Mouse (Mus musculus) CH12.LX (cell line): ENCODE measurements around the gene Pfdn6. TPM values are rescaled to one million over a fixed set of nuclear protein-coding genes. Genes with fewer than 3 reads are reported as not detected.

Experiments used
- DNase-seq: peaks from one replicate; pipeline ENCODE4 v3.0.0-alpha.2; 2013; ENCODE audit errors: extremely low read depth
- H3K27ac ChIP-seq: 2 replicates; pipeline ENCODE4 v1.5.1; 2012; ENCODE audit warnings: low read depth, mild to moderate bottlenecking, control low read depth, moderate library complexity; ENCODE audit not compliant: insufficient read depth
- H3K27me3 ChIP-seq: replicated peaks from 2 replicates; pipeline ENCODE3; 2012; ENCODE audit warnings: inconsistent platforms
- H3K36me3 ChIP-seq, 2 experiments: replicated peaks in 1 of 2; 2 replicates each; pipeline versions ENCODE3 to v1.6.1; 2012; ENCODE audit warnings: inconsistent platforms in 1 of 2, low read length in 1 of 2, mild to moderate bottlenecking in 1 of 2, mixed read lengths in 1 of 2, moderate library complexity in 1 of 2; ENCODE audit not compliant: control insufficient read depth in 1 of 2, insufficient read depth in 1 of 2
- H3K4me1 ChIP-seq, 2 experiments: 2 replicates each; pipeline ENCODE4 v1.6.1; 2012; ENCODE audit warnings: inconsistent platforms in 1 of 2, moderate library complexity in 1 of 2; ENCODE audit not compliant: insufficient read depth in 2 of 2, control insufficient read depth in 1 of 2
- H3K4me2 ChIP-seq: 2 replicates; pipeline ENCODE4 v1.6.1; 2012; ENCODE audit warnings: low read depth, mild to moderate bottlenecking, control low read depth; ENCODE audit not compliant: poor library complexity, insufficient read depth, severe bottlenecking
- H3K4me3 ChIP-seq, 3 experiments: fragments of 150-350 bp in 1 of 3; sonication (generic) in 1 of 3; replicated peaks in 1 of 3; 2 replicates each; pipeline versions ENCODE3 to v1.5.1; 2011 to 2012; ENCODE audit warnings: low read depth in 2 of 3, low read length in 2 of 3, mild to moderate bottlenecking in 2 of 3, moderate library complexity in 2 of 3, control low read depth in 1 of 3, improper control_type of control experiment in 1 of 3, inconsistent platforms in 1 of 3, mixed read lengths in 1 of 3; ENCODE audit not compliant: poor library complexity in 1 of 3
- H3K79me2 ChIP-seq: replicated peaks from 2 replicates; pipeline ENCODE4 v1.6.1; 2012; ENCODE audit warnings: mild to moderate bottlenecking, moderate library complexity; ENCODE audit not compliant: control insufficient read depth, poor library complexity, insufficient read depth, severe bottlenecking; ENCODE audit errors: extremely low read depth
- H3K9ac ChIP-seq: 2 replicates; pipeline ENCODE4 v1.6.1; 2012; ENCODE audit warnings: low read depth, mild to moderate bottlenecking, control low read depth, moderate library complexity; ENCODE audit not compliant: insufficient read depth
- H3K9me3 ChIP-seq: replicated peaks from 2 replicates; pipeline ENCODE3; 2012; ENCODE audit warnings: low read length, inconsistent platforms, mixed read lengths
- BHLHE40 ChIP-seq: IDR thresholded peaks from 2 replicates; pipeline ENCODE4 v1.6.1; 2011; ENCODE audit warnings: mild to moderate bottlenecking, low read depth, low read length, improper control_type of control experiment
- CHD2 ChIP-seq: IDR thresholded peaks from 2 replicates; pipeline ENCODE4 v1.6.1; 2011; ENCODE audit warnings: low read length, improper control_type of control experiment
- CTCF ChIP-seq, 2 experiments: IDR thresholded peaks in 1 of 2; conservative IDR thresholded peaks in 1 of 2; 2 replicates each; pipeline ENCODE4 v1.5.1; 2011 to 2012; ENCODE audit warnings: low read depth in 2 of 2, low read length in 2 of 2, improper control_type of control experiment in 1 of 2, inconsistent platforms in 1 of 2, mild to moderate bottlenecking in 1 of 2, moderate library complexity in 1 of 2
- E2F4 ChIP-seq: IDR thresholded peaks from 2 replicates; pipeline ENCODE4 v1.6.1; 2011; ENCODE audit warnings: low read depth, low read length, improper control_type of control experiment; ENCODE audit not compliant: insufficient replicate concordance
- ELF1 ChIP-seq: IDR thresholded peaks from 2 replicates; pipeline ENCODE4 v1.6.1; 2014; ENCODE audit warnings: low read depth, mild to moderate bottlenecking, inconsistent platforms, low read length, improper control_type of control experiment
- ETS1 ChIP-seq: conservative IDR thresholded peaks from 2 replicates; pipeline ENCODE4 v1.6.1; 2012; ENCODE audit warnings: low read depth, mild to moderate bottlenecking, inconsistent platforms, low read length, improper control_type of control experiment, moderate library complexity
- GABPA ChIP-seq: IDR thresholded peaks from 2 replicates; pipeline ENCODE4 v1.6.1; 2012; ENCODE audit warnings: low read depth, low read length, improper control_type of control experiment, inconsistent platforms; ENCODE audit not compliant: insufficient replicate concordance
- IRF4 ChIP-seq: IDR thresholded peaks from 2 replicates; pipeline ENCODE4 v1.6.1; 2014; ENCODE audit warnings: low read depth, mild to moderate bottlenecking, inconsistent platforms, low read length, improper control_type of control experiment
- JUN ChIP-seq: IDR thresholded peaks from 2 replicates; pipeline ENCODE4 v1.6.1; 2011; ENCODE audit warnings: low read depth, mild to moderate bottlenecking, low read length, improper control_type of control experiment, moderate library complexity; ENCODE audit not compliant: insufficient read depth
- JUND ChIP-seq: conservative IDR thresholded peaks from 2 replicates; pipeline ENCODE4 v1.6.1; 2011; ENCODE audit warnings: low read depth, low read length, improper control_type of control experiment
- MAX ChIP-seq: IDR thresholded peaks from 2 replicates; pipeline ENCODE4 v1.6.1; 2011; ENCODE audit warnings: low read length, improper control_type of control experiment
- MAZ ChIP-seq: IDR thresholded peaks from 2 replicates; pipeline ENCODE4 v1.6.1; 2012; ENCODE audit warnings: low read depth, mild to moderate bottlenecking, inconsistent platforms, low read length, improper control_type of control experiment, moderate library complexity
- MEF2A ChIP-seq: IDR thresholded peaks from 2 replicates; pipeline ENCODE4 v1.6.1; 2014; ENCODE audit warnings: low read depth, mild to moderate bottlenecking, inconsistent platforms, low read length, improper control_type of control experiment, borderline replicate concordance
- MYC ChIP-seq: IDR thresholded peaks from 2 replicates; pipeline ENCODE4 v1.6.1; 2011; ENCODE audit warnings: low read depth, mild to moderate bottlenecking, improper control_type of control experiment, low read length
- NRF1 ChIP-seq: IDR thresholded peaks from 2 replicates; pipeline ENCODE4 v1.6.1; 2014; ENCODE audit warnings: low read depth, mild to moderate bottlenecking, inconsistent platforms, low read length, improper control_type of control experiment, moderate library complexity
- PAX5 ChIP-seq: IDR thresholded peaks from 2 replicates; pipeline ENCODE4 v1.6.1; 2012; ENCODE audit warnings: low read length, inconsistent platforms, mixed read lengths
- POLR2A ChIP-seq: IDR thresholded peaks from 2 replicates; pipeline ENCODE4 v1.6.1; 2011; ENCODE audit warnings: low read depth, mild to moderate bottlenecking, improper control_type of control experiment, low read length
- POLR2AphosphoS2 ChIP-seq: IDR thresholded peaks from 2 replicates; pipeline ENCODE4 v1.6.1; 2011; ENCODE audit warnings: low read depth, low read length, improper control_type of control experiment
- RAD21 ChIP-seq: IDR thresholded peaks from 2 replicates; pipeline ENCODE4 v1.6.1; 2011; ENCODE audit warnings: low read depth, mild to moderate bottlenecking, low read length, improper control_type of control experiment, moderate library complexity
- RCOR1 ChIP-seq: conservative IDR thresholded peaks from 2 replicates; pipeline ENCODE4 v1.6.1; 2012; ENCODE audit warnings: low read depth, mild to moderate bottlenecking, inconsistent platforms, low read length, improper control_type of control experiment
- SMC3 ChIP-seq: IDR thresholded peaks from 2 replicates; pipeline ENCODE4 v1.6.1; 2011; ENCODE audit warnings: low read depth, low read length, improper control_type of control experiment
- TBP ChIP-seq: conservative IDR thresholded peaks from 2 replicates; pipeline ENCODE4 v1.6.1; 2011; ENCODE audit warnings: low read depth, low read length, improper control_type of control experiment
- TCF12 ChIP-seq: IDR thresholded peaks from 2 replicates; pipeline ENCODE4 v1.6.1; 2014; ENCODE audit warnings: low read depth, mild to moderate bottlenecking, inconsistent platforms, low read length, improper control_type of control experiment
- USF1 ChIP-seq: IDR thresholded peaks from 2 replicates; pipeline ENCODE4 v1.6.1; 2014; ENCODE audit warnings: low read depth, mild to moderate bottlenecking, inconsistent platforms, low read length, improper control_type of control experiment
- ZC3H11A ChIP-seq: IDR thresholded peaks from 2 replicates; pipeline ENCODE4 v1.6.1; 2012; ENCODE audit warnings: low read depth, mild to moderate bottlenecking, inconsistent platforms, low read length, improper control_type of control experiment
- ZKSCAN1 ChIP-seq: IDR thresholded peaks from 2 replicates; pipeline ENCODE4 v1.6.1; 2012; ENCODE audit warnings: low read depth, inconsistent platforms, low read length, improper control_type of control experiment, borderline replicate concordance
- ZMIZ1 ChIP-seq: IDR thresholded peaks from 2 replicates; pipeline ENCODE4 v1.6.1; 2012; ENCODE audit warnings: low read depth, mild to moderate bottlenecking, inconsistent platforms, low read length, improper control_type of control experiment
- ZNF384 ChIP-seq: IDR thresholded peaks from 2 replicates; pipeline ENCODE4 v1.6.1; 2012; ENCODE audit warnings: low read depth, low read length, improper control_type of control experiment, inconsistent platforms
- dilution Hi-C: fragments of 300-500 bp; cut with MboI; formaldehyde crosslinking; loops from 2 replicates; pipeline ENCODE4 v1.14.3; 2020; ENCODE audit warnings: low sequenced_read_pairs; ENCODE audit not compliant: extremely low pct_unique_long_range_greater_than_20kb, extremely low pct_ligation_motif_present
- in situ Hi-C: fragments of 300-500 bp; cut with MboI; formaldehyde crosslinking; loops from 3 replicates; pipeline ENCODE4 v1.14.3; 2019; ENCODE audit warnings: low sequenced_read_pairs, low pct_ligation_motif_present, low pct_unique_long_range_greater_than_20kb, mixed read lengths
- polyA plus RNA-seq: library from polyadenylated mRNA; unstranded; fragments of >175 nt; gene quantifications from 2 replicates; pipeline ENCODE4 v1.2.1, GENCODE M21; 2012; ENCODE audit warnings: low read depth; ENCODE audit not compliant: insufficient read length
- total RNA-seq, 2 experiments: library from RNA; depleted of rRNA; stranded (reverse); fragments of 300-350 nt in 1 of 2; fragments of >200 nt in 1 of 2; gene quantifications; 2 replicates each; pipeline ENCODE4 v1.2.3; 2012 to 2014

Pfdn6 gene
- total and polyA plus RNA-seq, 3 experiments, result 92.3 to 140 (median 109) TPM

DNA sequence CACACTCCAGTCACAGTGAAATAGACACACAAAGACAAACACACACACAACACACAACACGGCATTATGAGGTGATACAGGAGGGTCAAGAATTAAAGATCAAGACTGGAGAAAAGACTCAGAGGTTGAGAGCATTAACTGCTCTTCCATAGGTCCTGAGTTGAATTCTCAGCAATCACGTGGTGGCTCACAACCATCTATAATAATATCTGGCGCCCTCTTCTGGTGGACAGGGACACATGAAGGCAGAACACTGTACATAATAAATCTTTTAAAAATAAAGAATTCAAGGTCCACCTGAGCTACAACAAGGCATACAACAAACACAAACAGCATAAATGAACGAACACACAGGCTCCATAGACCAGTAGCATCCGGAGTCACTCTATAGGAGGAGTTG, 28.8 kb upstream of the Pfdn6 start (continued):
- TF ChIP-seq ZKSCAN1, result no peak

DNA sequence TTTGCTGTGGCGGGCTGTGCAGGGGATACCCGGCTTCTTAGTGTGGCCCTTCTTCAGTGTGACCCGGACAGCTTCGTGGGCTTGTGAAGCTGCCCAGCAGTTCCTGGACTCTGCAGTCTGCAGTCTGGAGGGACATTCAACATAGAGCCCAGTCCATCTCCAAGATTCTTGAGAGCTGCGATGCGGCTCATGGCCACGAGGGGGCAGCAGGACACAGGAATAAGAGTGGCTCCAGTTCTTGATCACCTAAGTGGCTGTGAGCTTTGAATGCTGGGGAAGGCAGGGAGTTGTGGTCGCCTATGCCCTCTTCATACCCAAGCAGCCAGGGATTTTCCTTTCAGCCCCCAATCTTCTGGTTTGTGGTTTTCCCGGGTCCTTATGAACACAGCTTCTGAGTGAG, 28.3 kb upstream of the Pfdn6 start:
- H3K9ac ChIP-seq, result no peak overlapping the region

DNA sequence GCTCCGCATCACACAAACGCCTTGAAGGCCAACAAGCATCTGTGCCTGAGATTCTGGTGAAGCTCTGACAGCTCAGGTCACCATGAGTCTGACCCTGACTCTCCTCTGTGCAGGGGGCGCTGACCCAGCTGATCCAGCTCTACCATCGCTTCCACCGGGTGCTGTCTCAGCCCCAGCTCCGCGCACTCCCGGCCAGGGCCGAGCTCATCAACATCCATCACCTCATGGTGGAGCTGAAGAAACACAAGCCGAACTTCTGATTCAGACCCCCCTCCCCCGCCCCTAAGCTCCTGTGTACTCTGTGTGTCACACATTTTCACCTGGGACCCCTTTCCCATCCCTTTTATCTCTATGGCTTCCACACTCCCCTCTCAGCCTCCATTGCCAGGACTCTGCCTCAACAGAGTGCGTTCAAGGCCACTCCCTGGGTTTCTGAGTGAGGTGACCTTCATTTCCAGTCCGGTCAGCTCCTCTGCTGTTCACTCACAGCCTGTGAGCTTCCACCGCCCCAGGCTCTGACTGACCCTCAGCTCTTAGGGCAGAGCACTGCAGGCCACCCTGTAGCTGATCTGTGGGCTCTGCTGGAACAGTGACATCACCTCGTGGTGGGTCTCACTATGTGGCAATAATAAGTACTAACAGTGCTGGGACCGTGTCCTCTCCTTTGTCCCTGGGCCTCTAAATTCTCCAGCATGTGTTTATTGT, 25.9 kb upstream of the Pfdn6 start:
- peaks cover 40 to 45% of the 10 kb centered on the region in 2 experiments for H3K36me3 ChIP-seq
- no peak overlapping the region for H3K4me3 ChIP-seq
- no peaks in the 10 kb centered on the region for H3K27me3 ChIP-seq
- H3K4me1 ChIP-seq, result peaks cover 0 to 3% of the 10 kb centered on the region in 2 experiments; a peak in 1 of 4 replicates
- H3K4me2 ChIP-seq, result no peak overlapping the region
- no peak overlapping the region for H3K9ac ChIP-seq
- in situ Hi-C loops, result loop anchor here (5.0 kb wide), 1 partner anchor 1336 kb away; no protein-coding TSS in a partner anchor
- no peak for DNase-seq
- H3K9me3 ChIP-seq, result peaks cover 4% of the 10 kb centered on the region
- TF ChIP-seq ETS1 (no peak), TBP (no peak), GABPA (no peak), CTCF (conservative IDR thresholded peaks at IDR 0.05 in 1 of 2, IDR thresholded peaks at IDR 0.05 in 1 of 2; ENCODE audit: low read depth in 2 of 2, low read length in 2 of 2) (no peak), ZMIZ1 (no peak), ZC3H11A (no peak), IRF4 (no peak), SMC3 (no peak), MAZ (no peak), POLR2AphosphoS2 (no peak), RCOR1 (no peak)
- no peak overlapping the region for H3K27ac ChIP-seq
- H3K79me2 ChIP-seq, result no peaks in the 10 kb centered on the region
- dilution Hi-C loops, result no loop called here

More for the DNA sequence above, 28.3 kb upstream of the Pfdn6 start:
- H3K79me2 ChIP-seq, result no peaks in the 10 kb centered on the region
- peaks cover 22 to 26% of the 10 kb centered on the region in 2 experiments for H3K36me3 ChIP-seq
- no peak overlapping the region for H3K4me3 ChIP-seq
- H3K9me3 ChIP-seq, result peaks cover 4% of the 10 kb centered on the region
- no peak overlapping the region for H3K27ac ChIP-seq
- dilution Hi-C loops, result no loop called here
- peak; percentile 72 for DNase-seq
- H3K4me1 ChIP-seq, result peaks cover 0 to 3% of the 10 kb centered on the region in 2 experiments; a peak in 1 of 4 replicates
- 0 out of 2 replicates have a peak overlapping the region, but pooled peaks have one; percentile 50 for H3K4me2 ChIP-seq
- in situ Hi-C loops, result loop anchor here (5.0 kb wide), 1 partner anchor 1334 kb away; no protein-coding TSS in a partner anchor
- TF ChIP-seq TCF12 (no peak), ZMIZ1 (no peak), BHLHE40 (no peak), JUND (no peak), POLR2AphosphoS2 (no peak), MAX (no peak), NRF1 (no peak), CHD2 (no peak), ELF1 (0 out of 2 replicates have a peak, but pooled peaks have one; percentile 9), TBP (no peak), SMC3 (peak; percentile 67), USF1 (no peak), IRF4 (no peak), RCOR1 (no peak), ETS1 (no peak), RAD21 (peak; percentile 58), PAX5 (no peak), MEF2A (no peak), JUN (no peak), E2F4 (no peak), CTCF (conservative IDR thresholded peaks at IDR 0.05 in 1 of 2, IDR thresholded peaks at IDR 0.05 in 1 of 2; ENCODE audit: low read depth in 2 of 2, low read length in 2 of 2) (peak; percentile 60 to 68), ZKSCAN1 (no peak), POLR2A (no peak), ZNF384 (no peak), MYC (no peak), GABPA (no peak)
- no peaks in the 10 kb centered on the region for H3K27me3 ChIP-seq
